Mouse (Mus musculus): ENCODE data around the gene Tbc1d22a. TPM values are rescaled to one million over a fixed set of nuclear protein-coding genes. Genes with fewer than 3 reads are reported as not detected.
A peak's percentile ranks its signal among the peaks of the same experiment; 100 is the strongest.
"Not testable (repeated sequence)": the region's sequence is repeated elsewhere in the genome, so short reads cannot be mapped to it uniquely, and the experiment has no call there.

Gene Tbc1d22a
- total and polyA plus RNA-seq, 2 experiments from 2014 or later: 13.9 to 19.8 TPM

DNA sequence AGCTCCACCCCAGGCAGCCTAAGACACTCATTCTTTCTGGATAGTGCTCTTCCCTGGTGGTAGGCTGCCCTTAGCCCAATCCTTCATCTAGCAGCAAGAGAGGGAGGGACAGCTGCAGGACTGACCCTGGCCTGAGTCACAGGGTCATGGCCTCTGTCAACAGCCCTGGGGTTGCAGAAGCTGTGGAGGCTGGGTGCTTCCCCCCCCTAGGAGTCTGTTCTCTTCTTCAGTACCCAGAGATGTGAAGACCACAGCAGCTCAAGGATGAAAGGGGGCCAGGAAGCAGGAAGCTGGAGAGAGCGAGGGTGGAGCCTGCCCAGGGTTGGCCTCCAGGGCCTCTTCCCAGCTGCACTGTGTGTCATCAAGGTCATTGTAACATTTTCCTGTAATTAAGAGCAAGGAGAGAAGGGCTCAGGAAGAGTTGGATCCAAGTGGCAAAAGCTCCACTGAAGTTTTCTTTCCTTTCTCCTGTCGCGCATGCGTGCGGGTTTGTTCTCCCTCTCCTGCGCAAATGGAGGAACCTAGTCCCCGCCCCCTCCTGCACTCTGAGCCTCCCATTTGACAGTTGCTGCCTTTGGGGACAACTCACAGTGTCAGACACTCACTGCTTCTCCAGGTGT, 10.2 kb upstream of the Tbc1d22a start:
- H3K27ac ChIP-seq (ENCODE audit: low read depth, low read length): no peak overlapping the region
- 60% methylated on average over 7 of the region's 7 CpGs for WGBS
- H3K4me3 ChIP-seq (ENCODE audit: low read depth, low read length): no peak overlapping the region
- H3K9ac ChIP-seq (replicated peaks; ENCODE audit: low read length, poor library complexity, severe bottlenecking): no peak overlapping the region
- H3K36me3 ChIP-seq (ENCODE audit: insufficient read depth, low read length): no peaks in the 10 kb centered on the region
- no peak overlapping the region for H3K4me2 ChIP-seq (ENCODE audit: low read depth, low read length, poor library complexity, severe bottlenecking)
- DNase-seq (ENCODE audit: low spot score) (no peak), ATAC-seq (ENCODE audit: low FRiP score) (no peak)
- TF ChIP-seq CTCF (IDR thresholded peaks at IDR 0.05): no peak
- H3K9me3 ChIP-seq (ENCODE audit: low read length): no peaks in the 10 kb centered on the region
- no peaks in the 10 kb centered on the region for H3K27me3 ChIP-seq (ENCODE audit: insufficient read depth, low read length)
- H3K4me1 ChIP-seq (ENCODE audit: insufficient read depth, low read length): no peaks in the 10 kb centered on the region

DNA sequence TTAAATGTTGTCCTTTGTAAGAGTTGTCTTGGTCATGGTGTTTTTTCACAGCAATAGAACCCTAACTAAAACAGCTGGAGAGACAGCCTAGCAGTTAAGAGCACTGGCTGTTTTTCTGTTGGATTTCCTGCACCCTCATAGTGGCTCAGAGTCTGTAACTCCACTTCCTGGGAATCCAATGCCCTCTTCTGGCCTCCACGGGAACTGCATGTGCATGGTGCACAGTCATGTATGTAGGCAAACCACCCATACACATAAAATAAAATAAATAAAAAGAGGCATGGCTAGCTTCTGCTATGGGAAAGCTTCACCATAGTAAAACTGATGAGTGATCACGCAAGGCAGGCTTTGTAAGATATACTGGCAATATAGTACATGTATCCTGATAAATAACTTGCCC, 9.0 kb upstream of the Tbc1d22a start:
- Histone ChIP-seq H3K9ac (replicated peaks; ENCODE audit: low read length, poor library complexity, severe bottlenecking) (no peak overlapping the region), H3K4me1 (ENCODE audit: insufficient read depth, low read length) (no peaks in the 10 kb centered on the region), H3K27me3 (ENCODE audit: insufficient read depth, low read length) (no peaks in the 10 kb centered on the region), H3K4me3 (ENCODE audit: low read depth, low read length) (no peak overlapping the region), H3K9me3 (ENCODE audit: low read length) (no peaks in the 10 kb centered on the region), H3K27ac (ENCODE audit: low read depth, low read length) (no peak overlapping the region), H3K36me3 (ENCODE audit: insufficient read depth, low read length) (no peaks in the 10 kb centered on the region), H3K4me2 (ENCODE audit: low read depth, low read length, poor library complexity, severe bottlenecking) (no peak overlapping the region)
- 49% methylated on average over 2 of the region's 2 CpGs for WGBS
- peak; percentile 66 for TF ChIP-seq CTCF (IDR thresholded peaks at IDR 0.05)
- no peak for ATAC-seq (ENCODE audit: low FRiP score)
- DNase-seq (ENCODE audit: low spot score): no peak

DNA sequence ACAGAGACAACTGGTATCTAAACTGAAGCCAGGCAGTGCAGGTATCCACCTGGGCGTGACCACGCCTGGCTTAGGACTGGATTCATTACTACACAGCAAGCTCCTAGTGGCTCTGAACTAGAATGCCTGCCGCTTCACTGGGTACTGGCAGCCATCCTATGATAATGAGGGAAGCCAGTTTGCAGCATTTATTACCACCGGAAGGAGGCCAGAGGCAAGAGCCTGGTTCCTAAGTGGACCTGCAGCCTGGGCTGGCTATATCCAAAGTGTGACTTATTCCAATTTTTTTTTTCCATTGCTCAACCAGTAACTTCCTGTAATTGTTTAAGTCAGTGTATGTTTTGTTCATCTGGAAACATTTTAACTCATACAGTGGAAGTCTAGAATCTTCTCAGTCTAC, 7.9 kb upstream of the Tbc1d22a start:
- Histone ChIP-seq H3K36me3 (ENCODE audit: insufficient read depth, low read length) (no peaks in the 10 kb centered on the region), H3K27me3 (ENCODE audit: insufficient read depth, low read length) (no peaks in the 10 kb centered on the region), H3K9me3 (ENCODE audit: low read length) (no peaks in the 10 kb centered on the region), H3K4me1 (ENCODE audit: insufficient read depth, low read length) (no peaks in the 10 kb centered on the region), H3K4me3 (ENCODE audit: low read depth, low read length) (no peak overlapping the region), H3K9ac (replicated peaks; ENCODE audit: low read length, poor library complexity, severe bottlenecking) (no peak overlapping the region), H3K4me2 (ENCODE audit: low read depth, low read length, poor library complexity, severe bottlenecking) (no peak overlapping the region), H3K27ac (ENCODE audit: low read depth, low read length) (no peak overlapping the region)
- WGBS: 62% methylated on average over 4 of the region's 4 CpGs
- TF ChIP-seq CTCF (IDR thresholded peaks at IDR 0.05): no peak
- DNase-seq (ENCODE audit: low spot score): no peak
- no peak for ATAC-seq (ENCODE audit: low FRiP score)

DNA sequence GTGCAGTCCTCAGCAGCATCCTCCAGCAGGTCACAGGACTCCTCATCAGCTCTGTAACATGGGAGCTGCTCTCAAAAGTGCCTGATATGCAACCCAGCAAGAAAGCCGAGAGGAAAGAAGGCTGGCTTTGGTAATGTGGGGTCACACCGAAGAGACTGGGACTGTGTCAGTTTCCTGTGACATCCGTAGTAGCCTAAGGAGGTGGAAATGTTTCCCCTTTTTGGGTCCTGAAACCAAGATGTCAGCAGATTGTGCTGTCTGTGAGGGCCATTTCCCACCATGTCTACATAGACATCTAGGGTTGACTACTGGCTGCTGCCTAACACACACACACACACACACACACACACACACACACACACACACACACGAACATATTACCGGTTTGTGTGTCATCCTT, 2.1 kb upstream of the Tbc1d22a start:
- H3K27ac ChIP-seq (ENCODE audit: low read depth, low read length); ATAC-seq (ENCODE audit: low FRiP score); H3K27me3 ChIP-seq (ENCODE audit: insufficient read depth, low read length); DNase-seq (ENCODE audit: low spot score); H3K4me2 ChIP-seq (ENCODE audit: low read depth, low read length, poor library complexity, severe bottlenecking); H3K9me3 ChIP-seq (ENCODE audit: low read length); H3K9ac ChIP-seq (replicated peaks; ENCODE audit: low read length, poor library complexity, severe bottlenecking); H3K36me3 ChIP-seq (ENCODE audit: insufficient read depth, low read length); H3K4me3 ChIP-seq (ENCODE audit: low read depth, low read length): not testable (repeated sequence)
- WGBS: 93% methylated on average over 5 of the region's 5 CpGs
- peaks cover 12% of the 10 kb centered on the region; the same call in 1 of the 2 replicates for H3K4me1 ChIP-seq (ENCODE audit: insufficient read depth, low read length)

DNA sequence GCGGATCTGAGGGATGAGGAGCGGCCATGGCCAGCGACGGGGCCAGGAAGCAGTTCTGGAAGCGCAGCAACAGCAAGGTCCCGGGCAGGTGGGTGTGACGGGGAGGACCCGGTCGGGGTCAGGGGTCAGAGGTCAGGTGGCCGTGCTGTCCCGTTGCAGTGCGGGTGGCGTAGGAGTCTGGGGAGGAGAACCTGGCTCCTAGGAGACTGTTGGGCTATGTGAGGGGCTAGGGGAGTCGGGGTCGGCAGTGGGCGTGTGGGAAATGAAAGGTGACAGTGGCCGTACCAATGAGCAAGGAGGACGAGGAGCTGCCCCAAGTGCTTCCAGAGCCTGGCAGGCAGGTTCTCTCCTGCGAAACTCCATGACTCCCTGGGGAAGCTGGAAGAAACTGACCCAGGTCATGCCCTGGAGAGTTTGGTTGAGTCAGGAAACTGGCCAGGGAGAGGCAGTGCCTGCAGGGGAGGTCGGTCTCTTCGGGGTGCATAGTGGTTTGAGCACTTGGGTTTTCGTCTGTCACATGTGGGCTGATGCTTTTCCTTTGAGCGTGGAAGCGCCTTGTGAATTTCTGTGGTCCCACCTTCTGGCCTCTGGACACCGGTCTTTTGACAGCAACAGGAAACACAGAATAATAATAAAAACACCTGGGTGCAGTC, 416 bp downstream of the Tbc1d22a start:
- peak overlapping the region; percentile 86 for H3K9ac ChIP-seq (replicated peaks; ENCODE audit: low read length, poor library complexity, severe bottlenecking)
- 12% methylated on average over 25 of the region's 25 CpGs for WGBS
- H3K4me1 ChIP-seq (ENCODE audit: insufficient read depth, low read length): peaks cover 12% of the 10 kb centered on the region; the same call in 1 of the 2 replicates
- peaks cover 2% of the 10 kb centered on the region; the same call in 1 of the 2 replicates for H3K36me3 ChIP-seq (ENCODE audit: insufficient read depth, low read length)
- TF ChIP-seq CTCF (IDR thresholded peaks at IDR 0.05): no peak
- H3K9me3 ChIP-seq (ENCODE audit: low read length): no peaks in the 10 kb centered on the region
- no peak for DNase-seq (ENCODE audit: low spot score)
- H3K4me3 ChIP-seq (ENCODE audit: low read depth, low read length): peak overlapping the region; percentile 85
- H3K27me3 ChIP-seq (ENCODE audit: insufficient read depth, low read length): no peaks in the 10 kb centered on the region
- peak overlapping the region; percentile 91 for H3K4me2 ChIP-seq (ENCODE audit: low read depth, low read length, poor library complexity, severe bottlenecking)
- peak overlapping the region; percentile 92 for H3K27ac ChIP-seq (ENCODE audit: low read depth, low read length)
- no peak for ATAC-seq (ENCODE audit: low FRiP score)

DNA sequence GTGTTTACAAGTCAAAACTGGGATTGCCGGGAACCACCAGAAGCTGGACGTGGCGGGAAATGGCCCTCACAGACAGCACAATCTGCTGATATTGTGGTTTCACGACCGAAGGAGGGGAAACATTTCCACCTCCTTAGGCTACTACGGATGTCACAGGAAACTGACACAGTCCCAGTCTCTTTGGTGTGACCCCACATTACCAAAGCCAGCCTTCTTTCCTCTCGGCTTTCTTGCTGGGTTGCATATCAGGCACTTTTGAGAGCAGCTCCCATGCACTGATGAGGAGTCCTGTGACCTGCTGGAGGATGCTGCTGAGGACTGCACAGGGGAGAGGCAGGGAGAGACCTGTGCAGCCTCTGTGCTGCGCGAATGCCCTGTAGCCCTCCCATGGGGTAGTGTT, 2.4 kb downstream of the Tbc1d22a start:
- H3K4me1 ChIP-seq (ENCODE audit: insufficient read depth, low read length): peaks cover 12% of the 10 kb centered on the region; the same call in 1 of the 2 replicates
- WGBS: 90% methylated on average over 9 of the region's 9 CpGs
- H3K27ac ChIP-seq (ENCODE audit: low read depth, low read length); H3K4me3 ChIP-seq (ENCODE audit: low read depth, low read length); DNase-seq (ENCODE audit: low spot score); H3K9ac ChIP-seq (replicated peaks; ENCODE audit: low read length, poor library complexity, severe bottlenecking); H3K4me2 ChIP-seq (ENCODE audit: low read depth, low read length, poor library complexity, severe bottlenecking); ATAC-seq (ENCODE audit: low FRiP score); H3K27me3 ChIP-seq (ENCODE audit: insufficient read depth, low read length); H3K36me3 ChIP-seq (ENCODE audit: insufficient read depth, low read length); H3K9me3 ChIP-seq (ENCODE audit: low read length): not testable (repeated sequence)
